Mouse (Mus musculus) kidney, embryonic 14.5 days (tissue): Measurements from ENCODE around the gene Zfp36l1. TPM values are rescaled to one million over a fixed set of nuclear protein-coding genes. Genes with fewer than 3 reads are reported as not detected.

Experiments
- ATAC-seq: fragments of 200-750 bp; cut with Nextera tagmentation; 2 replicates; pipeline ENCODE4 v1.8.0; 2017; ENCODE audit warnings: moderate number of reproducible peaks, mild to moderate bottlenecking, moderate TSS enrichment, moderate library complexity; ENCODE audit not compliant: low FRiP score, low TSS enrichment
- H3K27ac ChIP-seq: fragments of 300-500 bp; sonication (generic); 2 replicates; pipeline ENCODE4 v1.5.1; 2014; ENCODE audit warnings: low read depth, mild to moderate bottlenecking, low read length, moderate library complexity, mixed read lengths
- H3K27me3 ChIP-seq: fragments of 300-500 bp; sonication (generic); 2 replicates; pipeline ENCODE4 v1.6.1; 2014; ENCODE audit warnings: mild to moderate bottlenecking, low read length; ENCODE audit not compliant: control insufficient read depth, insufficient read depth
- H3K36me3 ChIP-seq: fragments of 300-500 bp; sonication (generic); 2 replicates; pipeline ENCODE4 v1.6.1; 2014; ENCODE audit warnings: low read length, mixed read lengths; ENCODE audit not compliant: control insufficient read depth, insufficient read depth
- H3K4me1 ChIP-seq: fragments of 300-500 bp; sonication (generic); 2 replicates; pipeline ENCODE4 v1.6.1; 2014; ENCODE audit warnings: low read length, mixed read lengths; ENCODE audit not compliant: control insufficient read depth, insufficient read depth
- H3K4me2 ChIP-seq: fragments of 300-500 bp; sonication (generic); replicated peaks from 2 replicates; pipeline ENCODE4 v1.6.1; 2014; ENCODE audit warnings: low read depth, mild to moderate bottlenecking, low read length
- H3K4me3 ChIP-seq: fragments of 300-500 bp; sonication (generic); 2 replicates; pipeline ENCODE4 v1.5.1; 2014; ENCODE audit warnings: mild to moderate bottlenecking, low read length
- H3K9ac ChIP-seq: fragments of 300-500 bp; sonication (generic); 2 replicates; pipeline ENCODE4 v1.6.1; 2014; ENCODE audit warnings: low read depth, mild to moderate bottlenecking, low read length, moderate library complexity
- H3K9me3 ChIP-seq: fragments of 300-500 bp; sonication (generic); 2 replicates; pipeline ENCODE4 v1.6.1; 2016; ENCODE audit warnings: low read length; ENCODE audit not compliant: control insufficient read depth
- WGBS: fragments of 180-500 bp; shearing (Covaris S2); extraction: QIAGEN DNeasy Blood & Tissue Kit; methylation state at CpG from one replicate; pipeline ENCODE4 v1.1.7; 2014; 5-methylcytosine and 5-hydroxymethylcytosine counted together
- polyA plus RNA-seq: library from polyadenylated mRNA; unstranded; fragments of >200 nt; fragmentation: Nextera tagmentation; extraction: Ambion mirVana; gene quantifications from 2 replicates; pipeline ENCODE4 v1.2.1, GENCODE M21; 2014

Gene Zfp36l1
- polyA plus RNA-seq, 1 experiment from 2014 or later: 175 TPM

- Histone ChIP-seq H3K4me3 (no peak overlapping the region), H3K4me1 (peaks cover 48% of the 10 kb centered on the region), H3K36me3 (no peaks in the 10 kb centered on the region), H3K4me2 (no peak overlapping the region), H3K9me3 (no peaks in the 10 kb centered on the region), H3K27me3 (no peaks in the 10 kb centered on the region), H3K9ac (no peak overlapping the region), H3K27ac (peak overlapping the region; percentile 96)
- 29% methylated on average over 5 of the region's 5 CpGs for WGBS
- ATAC-seq: peak; percentile 18; the same call in 1 of the 2 replicates
These were observed 51.0 kb downstream of the Zfp36l1 start for GRCm38 (mm10) chr12:80061810-80062209.

GRCm38 (mm10) chr12:80060809-80061208 lies 52.0 kb downstream of the Zfp36l1 start:
- Histone ChIP-seq H3K4me1 (peaks cover 48% of the 10 kb centered on the region), H3K27ac (peak overlapping the region; percentile 96), H3K9me3 (no peaks in the 10 kb centered on the region), H3K4me3 (no peak overlapping the region), H3K9ac (no peak overlapping the region), H3K4me2 (no peak overlapping the region), H3K27me3 (no peaks in the 10 kb centered on the region), H3K36me3 (no peaks in the 10 kb centered on the region)
- ATAC-seq: no peak
- WGBS: 12% methylated on average over 1 of the region's 1 CpGs

- Histone ChIP-seq H3K9me3 (no peaks in the 10 kb centered on the region), H3K9ac (no peak overlapping the region), H3K27me3 (no peaks in the 10 kb centered on the region), H3K4me2 (no peak overlapping the region), H3K4me1 (peaks cover 48% of the 10 kb centered on the region), H3K36me3 (no peaks in the 10 kb centered on the region), H3K4me3 (no peak overlapping the region), H3K27ac (peak overlapping the region; percentile 48)
- no peak for ATAC-seq
- 24% methylated on average over 9 of the region's 9 CpGs for WGBS
These were observed 52.5 kb downstream of the Zfp36l1 start for GRCm38 (mm10) chr12:80060338-80060737.

- ATAC-seq: no peak
- H3K27ac ChIP-seq: peak overlapping the region; percentile 48
- no peaks in the 10 kb centered on the region for H3K9me3 ChIP-seq
- H3K4me1 ChIP-seq: peaks cover 48% of the 10 kb centered on the region
- no peak overlapping the region for H3K4me2 ChIP-seq
- H3K9ac ChIP-seq: no peak overlapping the region
- 22% methylated on average over 5 of the region's 5 CpGs for WGBS
- H3K4me3 ChIP-seq: no peak overlapping the region
- H3K36me3 ChIP-seq: no peaks in the 10 kb centered on the region
- H3K27me3 ChIP-seq: no peaks in the 10 kb centered on the region
These were observed 53.0 kb downstream of the Zfp36l1 start for GRCm38 (mm10) chr12:80059773-80060328.

Other genes starting within 250 kb of the Zfp36l1 start
- 38.3 and 52.6 TPM in 2 replicates for gene Actn1, start 147.4 kb upstream of the Zfp36l1 start, polyA plus RNA-seq